Mouse (Mus musculus): Measurements from ENCODE around the gene Pxdc1. TPM values are rescaled to one million over a fixed set of nuclear protein-coding genes. Genes with fewer than 3 reads are reported as not detected.

Gene Pxdc1
- polyA plus RNA-seq, 1 experiment from 2014 or later = 26.2 TPM

DNA sequence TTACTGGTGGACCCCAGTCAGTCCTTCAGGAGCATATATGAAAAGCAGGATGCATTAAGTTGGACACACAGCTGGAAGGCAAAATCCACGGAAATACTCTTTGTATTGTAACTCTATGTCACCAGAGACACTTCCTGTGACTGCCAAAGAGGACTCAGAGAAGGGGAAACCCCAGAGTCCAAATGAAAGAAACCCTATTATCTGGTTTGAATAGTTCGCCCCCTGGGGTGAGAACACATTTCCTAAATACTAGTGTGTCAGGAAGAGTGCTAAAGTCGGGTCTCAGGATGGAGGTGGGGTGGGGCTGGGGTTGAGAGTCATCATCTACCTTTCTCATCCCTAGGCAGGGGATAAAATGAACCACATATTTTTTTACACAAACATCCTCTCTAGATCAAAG lies 25.8 kb downstream of the Pxdc1 start:
- Histone ChIP-seq H3K27me3 (no peaks in the 10 kb centered on the region), H3K27ac (no peak overlapping the region), H3K4me3 (no peak overlapping the region), H3K36me3 (peaks cover 20% of the 10 kb centered on the region), H3K9ac (no peak overlapping the region), H3K4me2 (no peak overlapping the region), H3K4me1 (no peaks in the 10 kb centered on the region), H3K9me3 (no peaks in the 10 kb centered on the region)
- 46% methylated on average over 3 of the region's 3 CpGs for WGBS
- no peak for ATAC-seq (ENCODE audit: insufficient number of reproducible peaks, low FRiP score, low TSS enrichment, low read depth)

DNA sequence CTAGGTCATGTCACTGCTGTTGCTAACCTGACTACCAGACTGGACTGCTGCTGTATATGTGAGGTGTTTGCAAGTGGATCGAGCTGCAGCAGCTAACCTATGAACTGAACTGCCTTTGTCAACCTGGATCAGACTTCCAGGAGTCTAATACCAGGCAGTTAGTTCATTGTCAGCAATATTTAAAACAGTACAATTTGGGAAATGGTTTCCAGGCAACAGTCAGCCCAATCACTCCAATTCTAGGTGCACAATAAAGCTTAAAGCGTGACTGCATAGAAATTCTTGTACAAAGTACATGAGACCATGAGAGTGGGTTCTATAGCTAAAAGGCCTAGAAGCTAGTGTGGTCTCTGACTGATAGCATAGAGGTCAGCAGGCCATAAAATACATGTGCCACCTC lies 28.9 kb downstream of the Pxdc1 start:
- Histone ChIP-seq H3K9ac (no peak overlapping the region), H3K27me3 (no peaks in the 10 kb centered on the region), H3K9me3 (no peaks in the 10 kb centered on the region), H3K27ac (no peak overlapping the region), H3K4me1 (no peaks in the 10 kb centered on the region), H3K4me3 (no peak overlapping the region), H3K4me2 (no peak overlapping the region), H3K36me3 (peaks cover 14% of the 10 kb centered on the region)
- ATAC-seq (ENCODE audit: insufficient number of reproducible peaks, low FRiP score, low TSS enrichment, low read depth) = no peak
- 92% methylated on average over 2 of the region's 2 CpGs for WGBS

DNA sequence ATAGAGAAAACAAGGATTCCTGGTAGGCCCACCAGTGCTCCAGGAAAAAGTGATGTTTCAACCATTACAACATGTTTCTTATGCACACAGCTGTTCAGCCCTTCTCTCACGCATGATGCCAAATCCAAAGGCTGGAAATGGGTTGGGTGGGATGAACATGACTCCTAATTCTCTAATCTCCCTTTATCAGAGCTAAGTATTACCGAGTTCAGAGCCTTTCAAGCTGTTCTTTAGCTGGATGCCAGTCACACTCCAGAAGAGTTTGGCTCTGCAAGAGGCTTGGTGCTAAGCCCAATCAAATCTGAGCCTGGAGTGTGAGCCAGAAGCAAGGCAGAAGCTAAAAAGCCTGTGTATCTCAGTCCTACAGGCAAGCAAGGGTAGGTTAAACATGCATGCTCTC lies 40.9 kb downstream of the Pxdc1 start:
- no peak for ATAC-seq (ENCODE audit: insufficient number of reproducible peaks, low FRiP score, low TSS enrichment, low read depth)
- Histone ChIP-seq H3K4me2 (no peak overlapping the region), H3K4me3 (no peak overlapping the region), H3K36me3 (no peaks in the 10 kb centered on the region), H3K27me3 (no peaks in the 10 kb centered on the region), H3K4me1 (no peaks in the 10 kb centered on the region), H3K9me3 (no peaks in the 10 kb centered on the region), H3K9ac (no peak overlapping the region), H3K27ac (no peak overlapping the region)
- WGBS = 64% methylated on average over 2 of the region's 2 CpGs

DNA sequence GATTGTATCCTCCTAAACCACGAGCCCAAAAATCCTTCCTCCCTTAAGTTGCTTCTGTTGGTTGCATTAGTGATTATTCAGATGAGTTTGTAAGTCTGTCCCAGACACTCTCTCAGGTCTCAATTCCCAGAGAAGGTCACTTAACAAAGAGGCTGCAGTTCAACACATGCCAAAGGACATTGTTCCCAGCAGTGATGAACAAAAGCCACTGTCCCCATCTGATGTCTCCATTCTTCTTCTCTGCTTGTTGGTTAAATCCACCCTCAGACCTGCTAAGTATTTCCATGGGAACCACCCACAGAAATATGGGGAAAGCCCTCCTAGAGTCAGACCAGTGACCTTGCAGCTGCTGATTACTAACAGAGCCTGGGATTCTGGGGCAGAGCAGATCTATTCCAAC lies 43.6 kb downstream of the Pxdc1 start:
- Histone ChIP-seq H3K4me2 (no peak overlapping the region), H3K36me3 (no peaks in the 10 kb centered on the region), H3K4me1 (no peaks in the 10 kb centered on the region), H3K27ac (no peak overlapping the region), H3K9me3 (no peaks in the 10 kb centered on the region), H3K9ac (no peak overlapping the region), H3K27me3 (no peaks in the 10 kb centered on the region), H3K4me3 (no peak overlapping the region)
- ATAC-seq (ENCODE audit: insufficient number of reproducible peaks, low FRiP score, low TSS enrichment, low read depth) = no peak
- WGBS = 77% methylated on average over 1 of the region's 1 CpGs

DNA sequence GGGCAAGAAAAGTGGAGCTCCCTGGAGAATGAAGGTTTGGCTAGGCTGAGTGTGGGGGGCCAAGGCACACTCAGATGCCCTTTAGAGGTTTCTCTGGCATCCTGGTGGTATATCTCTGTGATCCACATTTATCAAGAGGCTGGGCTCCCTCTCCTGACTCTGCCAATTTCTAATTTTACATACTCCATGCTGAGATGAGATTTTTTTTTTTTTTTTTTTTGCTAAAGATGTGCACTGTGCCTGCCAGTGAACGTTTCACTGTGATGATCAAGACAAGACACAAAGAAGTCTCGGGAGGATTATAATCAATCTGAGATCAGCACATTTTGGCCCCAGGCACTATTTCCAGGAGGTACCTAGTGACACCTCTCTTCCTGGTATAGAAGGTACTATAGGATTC lies 46.2 kb downstream of the Pxdc1 start:
- Histone ChIP-seq H3K4me2 (no peak overlapping the region), H3K27me3 (no peaks in the 10 kb centered on the region), H3K4me1 (no peaks in the 10 kb centered on the region), H3K27ac (no peak overlapping the region), H3K9ac (no peak overlapping the region), H3K9me3 (no peaks in the 10 kb centered on the region), H3K4me3 (no peak overlapping the region), H3K36me3 (no peaks in the 10 kb centered on the region)
- 62% methylated on average over 2 of the region's 2 CpGs for WGBS
- no peak for ATAC-seq (ENCODE audit: insufficient number of reproducible peaks, low FRiP score, low TSS enrichment, low read depth)

DNA sequence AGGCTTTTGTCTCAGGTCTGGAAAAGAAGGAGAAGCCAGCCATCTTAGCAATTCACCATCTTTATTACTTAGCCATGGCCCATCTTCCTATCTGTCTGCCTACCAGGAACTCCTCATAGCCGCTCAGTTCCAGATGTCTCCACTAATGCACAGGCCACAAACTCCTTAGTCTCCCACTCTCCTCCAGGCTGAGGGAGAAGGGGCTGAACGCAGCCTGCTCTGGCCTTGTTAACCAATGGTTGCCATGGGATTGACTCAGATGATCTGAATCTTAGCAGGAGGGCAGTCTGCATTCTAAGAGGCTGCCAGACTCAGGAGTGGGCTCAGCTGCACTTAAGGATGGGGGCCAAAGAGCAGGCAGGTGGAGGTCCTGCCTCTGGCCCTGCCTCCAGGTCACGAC lies 47.4 kb downstream of the Pxdc1 start:
- no peak for ATAC-seq (ENCODE audit: insufficient number of reproducible peaks, low FRiP score, low TSS enrichment, low read depth)
- no peaks in the 10 kb centered on the region for H3K4me1 ChIP-seq
- no peak overlapping the region for H3K4me3 ChIP-seq
- 75% methylated on average over 3 of the region's 3 CpGs for WGBS
- no peaks in the 10 kb centered on the region for H3K27me3 ChIP-seq
- no peaks in the 10 kb centered on the region for H3K36me3 ChIP-seq
- H3K4me2 ChIP-seq = no peak overlapping the region
- H3K9me3 ChIP-seq = no peaks in the 10 kb centered on the region
- no peak overlapping the region for H3K9ac ChIP-seq
- H3K27ac ChIP-seq = no peak overlapping the region

DNA sequence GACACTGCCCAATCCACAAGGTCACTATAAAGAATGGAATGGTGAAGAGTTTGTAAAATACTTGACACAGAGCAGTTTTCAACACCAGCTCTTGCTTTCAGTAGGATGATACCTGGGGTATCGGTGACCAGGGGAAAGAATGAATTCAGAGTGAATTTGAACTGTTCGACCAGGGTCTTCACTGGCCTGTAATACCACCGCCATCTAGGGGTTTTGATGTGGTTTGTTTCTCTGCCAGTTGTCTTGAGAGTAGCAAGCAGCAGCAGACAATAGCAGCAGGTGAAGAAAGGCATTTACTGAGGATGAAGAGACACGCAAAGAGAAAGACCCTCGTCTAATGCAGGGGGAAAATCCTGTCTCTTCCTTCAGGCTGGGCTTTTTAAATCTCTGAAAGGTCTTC lies 48.1 kb downstream of the Pxdc1 start:
- Histone ChIP-seq H3K27ac (no peak overlapping the region), H3K27me3 (no peaks in the 10 kb centered on the region), H3K9ac (no peak overlapping the region), H3K36me3 (no peaks in the 10 kb centered on the region), H3K4me1 (no peaks in the 10 kb centered on the region), H3K4me2 (no peak overlapping the region), H3K4me3 (no peak overlapping the region), H3K9me3 (no peaks in the 10 kb centered on the region)
- ATAC-seq (ENCODE audit: insufficient number of reproducible peaks, low FRiP score, low TSS enrichment, low read depth) = no peak
- WGBS = 73% methylated on average over 5 of the region's 5 CpGs

DNA sequence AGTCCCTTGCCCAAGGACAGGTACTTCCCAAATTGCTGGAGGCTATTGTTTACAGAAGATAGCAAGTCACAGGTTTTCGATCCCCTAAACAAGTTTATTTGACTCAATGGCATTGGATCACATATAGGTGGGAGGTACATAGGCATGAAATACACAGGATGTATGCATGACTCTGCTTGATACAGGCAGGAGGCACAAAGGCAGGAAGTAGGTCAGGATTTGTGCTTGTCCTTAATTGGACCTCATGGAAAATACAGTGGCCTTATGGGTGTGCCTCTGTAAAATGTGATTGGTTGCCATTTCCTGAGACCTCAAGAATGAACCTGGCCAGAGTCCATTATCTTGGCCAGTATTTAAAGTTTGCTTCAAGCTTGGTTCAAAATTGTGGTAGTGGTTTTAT lies 48.9 kb downstream of the Pxdc1 start:
- H3K9me3 ChIP-seq = no peaks in the 10 kb centered on the region

DNA sequence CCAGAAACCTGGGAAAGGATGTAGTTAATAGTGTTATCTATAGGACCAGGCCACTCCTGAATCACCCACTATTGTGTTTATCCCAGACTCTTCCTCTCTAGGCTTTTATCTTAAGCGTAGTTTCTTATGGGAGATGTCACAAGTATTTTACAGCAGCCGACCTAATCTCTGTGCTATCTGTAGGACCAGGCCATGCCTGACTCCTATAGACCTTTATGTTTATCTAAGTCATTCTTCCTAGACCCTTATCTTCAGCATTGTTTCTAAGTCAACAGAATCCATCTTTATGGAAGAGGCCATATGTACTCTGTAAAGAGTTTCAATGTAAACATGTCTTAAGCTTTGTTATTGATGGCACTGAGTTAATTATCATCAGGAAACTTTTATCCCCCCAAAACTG lies 50.5 kb downstream of the Pxdc1 start:
- no peaks in the 10 kb centered on the region for H3K4me1 ChIP-seq
- no peaks in the 10 kb centered on the region for H3K27me3 ChIP-seq
- no peak overlapping the region for H3K27ac ChIP-seq
- H3K9ac ChIP-seq = no peak overlapping the region
- H3K36me3 ChIP-seq = no peaks in the 10 kb centered on the region
- no peaks in the 10 kb centered on the region for H3K9me3 ChIP-seq
- WGBS = 55% methylated on average over 2 of the region's 2 CpGs
- ATAC-seq (ENCODE audit: insufficient number of reproducible peaks, low FRiP score, low TSS enrichment, low read depth) = no peak
- H3K4me2 ChIP-seq = no peak overlapping the region
- H3K4me3 ChIP-seq = no peak overlapping the region

More for the DNA sequence above, 48.9 kb downstream of the Pxdc1 start:
- no peaks in the 10 kb centered on the region for H3K27me3 ChIP-seq
- H3K27ac ChIP-seq = no peak overlapping the region
- WGBS = 91% methylated on average over 1 of the region's 1 CpGs
- H3K4me2 ChIP-seq = no peak overlapping the region
- no peak for ATAC-seq (ENCODE audit: insufficient number of reproducible peaks, low FRiP score, low TSS enrichment, low read depth)
- no peaks in the 10 kb centered on the region for H3K36me3 ChIP-seq
- no peak overlapping the region for H3K9ac ChIP-seq
- H3K4me1 ChIP-seq = no peaks in the 10 kb centered on the region
- no peak overlapping the region for H3K4me3 ChIP-seq

DNA sequence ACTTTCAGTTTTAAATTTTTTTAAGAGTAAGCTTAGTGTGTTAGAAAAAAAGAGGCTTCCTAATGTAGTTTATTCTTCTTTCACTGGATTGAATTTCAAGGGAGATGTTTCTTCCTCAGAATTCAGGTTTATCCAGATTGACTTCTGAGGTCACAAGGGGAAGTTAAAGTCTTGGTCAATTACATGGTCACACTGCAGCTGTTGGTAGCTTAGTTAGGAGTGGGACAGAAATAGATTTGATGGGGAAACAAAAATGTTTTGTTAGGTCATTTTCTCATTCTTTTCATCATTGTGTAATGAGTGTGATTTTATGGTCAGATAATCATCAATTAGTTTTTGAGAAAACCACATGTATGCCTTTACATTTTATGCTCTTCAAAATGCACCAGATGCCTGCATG lies 56.5 kb downstream of the Pxdc1 start:
- ATAC-seq (ENCODE audit: insufficient number of reproducible peaks, low FRiP score, low TSS enrichment, low read depth) = no peak
- no peaks in the 10 kb centered on the region for H3K4me1 ChIP-seq

More for the DNA sequence above, 56.5 kb downstream of the Pxdc1 start:
- Histone ChIP-seq H3K4me2 (no peak overlapping the region), H3K27ac (no peak overlapping the region), H3K36me3 (no peaks in the 10 kb centered on the region), H3K4me3 (no peak overlapping the region), H3K9me3 (no peaks in the 10 kb centered on the region), H3K9ac (no peak overlapping the region), H3K27me3 (no peaks in the 10 kb centered on the region)

Other genes starting within 250 kb of the Pxdc1 start
- gene Fam50b, start 81.4 kb upstream of the Pxdc1 start, polyA plus RNA-seq (2015; fragmentation: Nextera tagmentation; extraction: Ambion mirVana) = not detected in 2 replicates
- 68.7 and 73.2 TPM in 2 replicates for gene Prpf4b, start 221.8 kb upstream of the Pxdc1 start, polyA plus RNA-seq (2015; fragmentation: Nextera tagmentation; extraction: Ambion mirVana)

Measured in limb, embryonic 15.5 days (tissue).